ENCODE assay signal across 23 mouse cellular contexts in genomic region chr10:75889406-75890153, GRCm38 (mm10). TPM values are rescaled to one million over a fixed set of nuclear protein-coding genes. Genes with fewer than 3 reads are reported as not detected.
DNase-seq lines count a peak whose midpoint lies in the region; ATAC-seq and TF ChIP-seq lines count a peak whose summit lies in the region.
"Had no signal": no experiment of that assay in that cellular context is flagged by ENCODE, and none has a peak within 500 bp of the region (broad histone marks: within the 10 kb centered on the region; RNA-seq: fewer than 3 reads in every experiment).

No protein-coding gene starts in this region.

- peak; percentile 66 to 68 for DNase-seq in cerebellum, postnatal 10 days
- no peak for DNase-seq in cerebellum, adult 11-12 months
- no peak for DNase-seq in kidney, postnatal 10 days
- DNase-seq in midbrain, embryonic 11.5 days (ENCODE audit: low spot score, missing footprints): peak; percentile 69
- DNase-seq in midbrain, postnatal 0 days (ENCODE audit: low spot score): no peak
- DNase-seq in embryo, embryonic 9.5 days (ENCODE audit: extremely low spot score): peak; percentile 32
- DNase-seq in lung, postnatal 25 days (ENCODE audit: low spot score): no peak
- DNase-seq: adrenal gland, postnatal 14 days; gastrocnemius, postnatal 25 days; kidney, adult 2 months; liver, postnatal 0 days; lung, postnatal 14 days; right cerebral cortex, postnatal 14 days; spleen, adult 18-20 months; thymus, adult 18-20 months had no signal

- peak overlapping the region; percentile 9; the same call in 1 of the 2 replicates for H3K27ac ChIP-seq in kidney, embryonic 14.5 days (ENCODE audit: low read depth, low read length)
- H3K27ac ChIP-seq in midbrain, embryonic 11.5 days (ENCODE audit: low read depth, low read length): no peak overlapping the region
- H3K27ac ChIP-seq in midbrain, postnatal 0 days (ENCODE audit: low read depth, low read length): no peak overlapping the region
- H3K27ac ChIP-seq: embryonic facial prominence, embryonic 12.5 days; forebrain, embryonic 15.5 days; layer of hippocampus, adult 2 months had no signal

- peaks cover 6% of the 10 kb centered on the region; the same call in 1 of the 2 replicates for H3K36me3 ChIP-seq in kidney, embryonic 14.5 days (ENCODE audit: control insufficient read depth, insufficient read depth, low read length)
- H3K36me3 ChIP-seq in midbrain, embryonic 11.5 days (ENCODE audit: control insufficient read depth, insufficient read depth, low read length): no peaks in the 10 kb centered on the region
- H3K36me3 ChIP-seq in midbrain, postnatal 0 days (ENCODE audit: insufficient read depth, low read length): peaks cover 4% of the 10 kb centered on the region; the same call in 1 of the 2 replicates
- H3K36me3 ChIP-seq: forebrain, embryonic 15.5 days had no signal

- ATAC-seq in kidney, embryonic 14.5 days (ENCODE audit: low FRiP score, low TSS enrichment): no peak
- no peak for ATAC-seq in midbrain, embryonic 11.5 days (ENCODE audit: low FRiP score)
- no peak for ATAC-seq in midbrain, postnatal 0 days (ENCODE audit: low FRiP score)
- ATAC-seq: activated CD4-positive, CD25-positive, alpha-beta regulatory T cell, adult 4 months; CD4-positive, CD25-positive, alpha-beta regulatory T cell, adult 4 months; forebrain, embryonic 15.5 days; liver, postnatal 0 days had no signal

- peaks cover 17% of the 10 kb centered on the region for H3K4me1 ChIP-seq in kidney, embryonic 14.5 days (ENCODE audit: control insufficient read depth, insufficient read depth, low read length)
- peaks cover 7% of the 10 kb centered on the region; the same call in 1 of the 2 replicates for H3K4me1 ChIP-seq in midbrain, embryonic 11.5 days (ENCODE audit: control insufficient read depth, insufficient read depth, low read length)
- H3K4me1 ChIP-seq in midbrain, postnatal 0 days (ENCODE audit: insufficient read depth, low read length): peaks cover 4% of the 10 kb centered on the region; the same call in 1 of the 2 replicates

- 24% methylated on average over 8 of the region's 8 CpGs for WGBS in kidney, embryonic 14.5 days
- 47% methylated on average over 8 of the region's 8 CpGs for WGBS in midbrain, embryonic 11.5 days
- WGBS in midbrain, postnatal 0 days: 56% methylated on average over 8 of the region's 8 CpGs

- no peak for TF ChIP-seq CTCF in midbrain, postnatal 0 days (IDR thresholded peaks at IDR 0.05)

- H3K4me2 ChIP-seq in kidney, embryonic 14.5 days (replicated peaks; ENCODE audit: low read depth, low read length): no peak overlapping the region
- no peak overlapping the region for H3K4me2 ChIP-seq in midbrain, embryonic 11.5 days
- no peak overlapping the region for H3K4me2 ChIP-seq in midbrain, postnatal 0 days (ENCODE audit: low read depth, low read length, poor library complexity, severe bottlenecking)
- H3K4me2 ChIP-seq: embryonic facial prominence, embryonic 12.5 days; forebrain, embryonic 15.5 days; heart, embryonic 12.5 days had no signal

- no peak overlapping the region for H3K9ac ChIP-seq in kidney, embryonic 14.5 days (ENCODE audit: low read depth, low read length)
- H3K9ac ChIP-seq in midbrain, embryonic 11.5 days (ENCODE audit: low read length): no peak overlapping the region
- no peak overlapping the region for H3K9ac ChIP-seq in midbrain, postnatal 0 days (replicated peaks; ENCODE audit: low read length, poor library complexity, severe bottlenecking)
- H3K9ac ChIP-seq: embryonic facial prominence, embryonic 12.5 days; forebrain, embryonic 15.5 days; heart, embryonic 12.5 days; liver, postnatal 0 days had no signal

- no peak overlapping the region for H3K4me3 ChIP-seq in kidney, embryonic 14.5 days (ENCODE audit: low read length)
- H3K4me3 ChIP-seq in midbrain, embryonic 11.5 days (ENCODE audit: low read depth, low read length): no peak overlapping the region
- no peak overlapping the region for H3K4me3 ChIP-seq in midbrain, postnatal 0 days (ENCODE audit: low read depth, low read length)
- H3K4me3 ChIP-seq: embryonic facial prominence, embryonic 12.5 days; erythroblast, embryonic 14.5 days; forebrain, embryonic 15.5 days; heart, embryonic 12.5 days; layer of hippocampus, adult 2 months had no signal

- no peaks in the 10 kb centered on the region for H3K27me3 ChIP-seq in kidney, embryonic 14.5 days (ENCODE audit: control insufficient read depth, insufficient read depth, low read length)
- no peaks in the 10 kb centered on the region for H3K27me3 ChIP-seq in midbrain, embryonic 11.5 days (ENCODE audit: control insufficient read depth, insufficient read depth, low read length)
- no peaks in the 10 kb centered on the region for H3K27me3 ChIP-seq in midbrain, postnatal 0 days (ENCODE audit: insufficient read depth, low read length)
- H3K27me3 ChIP-seq: embryonic facial prominence, embryonic 12.5 days; forebrain, embryonic 15.5 days; heart, embryonic 12.5 days had no signal

- H3K9me3 ChIP-seq in kidney, embryonic 14.5 days (ENCODE audit: control insufficient read depth, low read length): no peaks in the 10 kb centered on the region
- no peaks in the 10 kb centered on the region for H3K9me3 ChIP-seq in midbrain, embryonic 11.5 days (ENCODE audit: control insufficient read depth, low read length)
- no peaks in the 10 kb centered on the region for H3K9me3 ChIP-seq in midbrain, postnatal 0 days (ENCODE audit: low read length)
- H3K9me3 ChIP-seq: embryonic facial prominence, embryonic 12.5 days; forebrain, embryonic 15.5 days; heart, embryonic 12.5 days had no signal

RNA-seq across cellular contexts. Expression of gene Derl3, which starts 3.6 kb away (rescaled TPM):
- 3.2 and 4.1 TPM in 2 replicates for polyA plus RNA-seq in kidney, embryonic 14.5 days (2014; fragmentation: Nextera tagmentation; extraction: Ambion mirVana)
- 0.62 and 1.6 TPM in 2 replicates for polyA plus RNA-seq in midbrain, embryonic 11.5 days (2014; fragmentation: Nextera tagmentation; extraction: Ambion mirVana)
- total RNA-seq in midbrain, postnatal 0 days (2014; rRNA removed): 0.80 and 1.4 TPM in 2 replicates
- 0.58 and 1.4 TPM in 2 replicates for polyA plus RNA-seq in midbrain, postnatal 0 days (2015; fragmentation: Nextera tagmentation; extraction: Ambion mirVana)
- total RNA-seq: gastrocnemius, postnatal 25 days had no signal
- polyA plus RNA-seq: erythroblast, embryonic 14.5 days had no signal

RNA-seq across cellular contexts. Expression of gene Mif, which starts 29.5 kb away (rescaled TPM):
- 2,350 and 2,543 TPM in 2 replicates for polyA plus RNA-seq in kidney, embryonic 14.5 days (2014; fragmentation: Nextera tagmentation; extraction: Ambion mirVana)
- 1,631 and 1,834 TPM in 2 replicates for polyA plus RNA-seq in midbrain, embryonic 11.5 days (2014; fragmentation: Nextera tagmentation; extraction: Ambion mirVana)
- 736 and 976 TPM in 2 replicates for total RNA-seq in midbrain, postnatal 0 days (2014; rRNA removed)
- polyA plus RNA-seq in midbrain, postnatal 0 days (2015; fragmentation: Nextera tagmentation; extraction: Ambion mirVana): 1,685 and 1,800 TPM in 2 replicates

RNA-seq across cellular contexts. Expression of gene Smarcb1, which starts 31.8 kb away (rescaled TPM):
- 176 and 238 TPM in 2 replicates for polyA plus RNA-seq in kidney, embryonic 14.5 days (2014; fragmentation: Nextera tagmentation; extraction: Ambion mirVana)
- polyA plus RNA-seq in midbrain, embryonic 11.5 days (2014; fragmentation: Nextera tagmentation; extraction: Ambion mirVana): 268 and 274 TPM in 2 replicates
- total RNA-seq in midbrain, postnatal 0 days (2014; rRNA removed): 145 and 147 TPM in 2 replicates
- polyA plus RNA-seq in midbrain, postnatal 0 days (2015; fragmentation: Nextera tagmentation; extraction: Ambion mirVana): 205 and 219 TPM in 2 replicates

RNA-seq across cellular contexts. Expression of gene Chchd10, which starts 43.4 kb away (rescaled TPM):
- polyA plus RNA-seq in kidney, embryonic 14.5 days (2014; fragmentation: Nextera tagmentation; extraction: Ambion mirVana): 94.4 and 99.4 TPM in 2 replicates
- polyA plus RNA-seq in midbrain, embryonic 11.5 days (2014; fragmentation: Nextera tagmentation; extraction: Ambion mirVana): 5.5 and 6.4 TPM in 2 replicates
- total RNA-seq in midbrain, postnatal 0 days (2014; rRNA removed): 216 and 266 TPM in 2 replicates
- polyA plus RNA-seq in midbrain, postnatal 0 days (2015; fragmentation: Nextera tagmentation; extraction: Ambion mirVana): 221 and 260 TPM in 2 replicates

RNA-seq across cellular contexts. Expression of gene Mmp11, which starts 46.7 kb away (rescaled TPM):
- 43.7 and 53.9 TPM in 2 replicates for polyA plus RNA-seq in kidney, embryonic 14.5 days (2014; fragmentation: Nextera tagmentation; extraction: Ambion mirVana)
- polyA plus RNA-seq in midbrain, embryonic 11.5 days (2014; fragmentation: Nextera tagmentation; extraction: Ambion mirVana): 33.6 and 34.6 TPM in 2 replicates
- total RNA-seq in midbrain, postnatal 0 days (2014; rRNA removed): 6.8 and 11.5 TPM in 2 replicates
- 6.6 and 8.1 TPM in 2 replicates for polyA plus RNA-seq in midbrain, postnatal 0 days (2015; fragmentation: Nextera tagmentation; extraction: Ambion mirVana)
- polyA plus RNA-seq: erythroblast, embryonic 14.5 days had no signal

Comparison
In these comparisons a context has a peak if more than half of its experiments do, and no peak if none do; other contexts are left out.
1. DNase-seq: peak in cerebellum, postnatal 10 days (2 of 2), midbrain, embryonic 11.5 days (single experiment) and embryo, embryonic 9.5 days (single experiment); none in cerebellum, adult 11-12 months (single experiment), kidney, postnatal 10 days (single experiment), midbrain, postnatal 0 days (single experiment) and lung, postnatal 25 days (single experiment).